Mouse (Mus musculus): ENCODE measurements at regions not wholly inside any gene's neighbourhood (a gene's known extent, or its start where the extent isn't known, plus 50 kb on each side); places are given as distances from the start of the nearest gene placed in this dataset.

- no peak for DNase-seq
Observed at GRCm38 (mm10) chr4:127750781-127751180, 220.0 kb downstream of the CK137956 start.

- DNase-seq = no peak
Observed at GRCm38 (mm10) chr4:127747876-127748275, 222.9 kb downstream of the CK137956 start.

DNA sequence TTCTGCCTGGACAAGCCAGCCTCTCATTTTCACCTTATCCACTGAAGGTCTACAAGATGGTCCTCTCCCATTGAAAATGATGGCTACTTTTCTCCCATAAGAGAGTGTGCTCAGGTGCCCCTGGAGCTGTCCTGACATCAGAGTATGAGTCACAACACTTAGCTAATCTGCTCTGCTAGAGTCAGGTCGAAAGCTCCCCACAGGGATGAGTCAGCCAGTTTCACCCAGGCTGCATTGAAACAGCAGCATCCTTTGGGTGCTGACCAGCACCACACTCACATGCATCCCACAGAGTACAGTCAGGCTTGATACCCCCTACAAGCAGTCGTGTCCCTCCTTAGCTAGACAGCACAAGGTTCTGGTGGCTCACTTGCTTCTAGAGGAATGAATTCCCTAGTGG lies 234.0 kb downstream of the CK137956 start:
- no peak for DNase-seq

DNA sequence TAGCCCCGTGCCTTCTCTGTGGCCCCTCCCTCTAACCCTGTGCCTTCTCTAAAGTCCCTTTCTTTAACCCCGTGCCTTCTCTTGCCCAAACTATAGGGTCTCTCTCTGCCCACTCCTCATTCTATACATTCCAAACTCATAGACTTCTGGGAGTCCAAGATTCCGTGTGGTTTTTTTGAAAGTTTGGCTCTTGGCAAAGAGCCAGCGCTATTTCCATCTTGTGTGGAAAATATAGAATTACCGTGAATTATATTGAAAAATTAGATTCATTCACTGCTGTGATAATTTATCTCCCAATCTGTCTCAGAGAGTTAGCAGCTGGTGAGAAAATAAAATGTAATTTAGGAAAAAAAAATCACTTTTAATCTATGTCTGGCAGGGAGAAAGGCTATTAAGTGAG lies 234.6 kb downstream of the CK137956 start:
- DNase-seq = no peak

- no peak for DNase-seq
Observed at GRCm38 (mm10) chr4:127734641-127735040, 236.1 kb downstream of the CK137956 start.

DNA sequence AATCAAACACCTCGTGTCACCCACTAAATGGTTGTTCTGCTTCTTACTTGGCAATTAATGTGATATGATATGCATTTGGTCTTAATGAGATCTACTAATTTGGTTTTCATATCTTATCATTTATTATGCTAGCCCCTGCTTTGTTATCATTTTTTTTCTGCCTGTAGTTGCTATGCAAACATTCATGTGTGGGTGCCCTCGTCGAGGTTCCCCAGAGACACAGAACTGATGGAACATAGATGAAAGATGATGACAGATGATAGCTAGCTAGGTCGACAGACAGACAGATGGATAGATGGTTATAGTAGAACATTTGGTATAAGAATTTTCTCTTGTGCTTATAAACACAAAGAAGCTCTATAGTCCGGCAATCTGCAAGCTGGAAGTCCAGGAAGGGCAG lies 252.1 kb downstream of the CK137956 start:
- no peak for DNase-seq

- DNase-seq = no peak
Observed at GRCm38 (mm10) chr4:127712274-127712673, 258.5 kb downstream of the CK137956 start.

DNA sequence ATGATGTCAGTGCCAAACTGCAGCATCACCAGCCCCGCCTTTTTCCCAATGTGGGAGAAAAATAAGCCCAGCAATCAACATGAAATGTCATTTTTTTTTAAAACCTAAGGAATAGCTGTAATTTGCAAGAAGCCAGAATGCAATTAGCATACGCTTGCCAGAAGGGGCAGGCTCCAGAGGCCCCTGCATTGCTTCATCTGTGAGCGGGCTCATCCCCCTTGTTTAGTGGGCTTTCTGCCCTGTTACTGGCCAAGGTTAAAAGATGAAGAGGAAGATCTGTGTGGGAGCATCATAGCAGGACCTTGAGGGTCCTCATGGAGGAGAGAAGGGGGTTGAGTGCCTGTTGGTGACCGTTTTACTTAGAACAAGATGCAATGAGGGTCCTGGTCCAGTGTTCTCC lies 259.9 kb downstream of the CK137956 start:
- DNase-seq = no peak

GRCm38 (mm10) chr4:127709746-127710145 lies 261.0 kb downstream of the CK137956 start:
- no peak for DNase-seq

DNA sequence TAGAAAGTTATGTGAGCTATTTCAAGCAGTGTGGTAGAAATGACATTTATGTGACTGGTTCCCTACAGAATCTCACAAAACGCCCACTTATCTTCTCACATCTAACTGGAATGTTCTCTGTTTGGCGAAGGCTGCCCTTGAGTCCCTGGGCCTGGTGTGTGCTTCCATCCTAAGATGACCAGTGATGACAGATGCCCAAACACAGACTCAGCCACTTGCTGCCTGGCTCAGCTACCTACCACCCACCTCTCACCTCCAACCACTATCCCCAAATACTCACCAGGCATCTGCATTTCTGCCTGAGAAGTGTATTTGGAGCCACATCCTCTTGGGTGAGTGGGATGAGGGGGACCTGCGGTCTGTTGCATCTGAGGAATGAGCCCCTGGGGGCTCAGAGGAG lies 262.6 kb downstream of the CK137956 start:
- no peak for DNase-seq

DNA sequence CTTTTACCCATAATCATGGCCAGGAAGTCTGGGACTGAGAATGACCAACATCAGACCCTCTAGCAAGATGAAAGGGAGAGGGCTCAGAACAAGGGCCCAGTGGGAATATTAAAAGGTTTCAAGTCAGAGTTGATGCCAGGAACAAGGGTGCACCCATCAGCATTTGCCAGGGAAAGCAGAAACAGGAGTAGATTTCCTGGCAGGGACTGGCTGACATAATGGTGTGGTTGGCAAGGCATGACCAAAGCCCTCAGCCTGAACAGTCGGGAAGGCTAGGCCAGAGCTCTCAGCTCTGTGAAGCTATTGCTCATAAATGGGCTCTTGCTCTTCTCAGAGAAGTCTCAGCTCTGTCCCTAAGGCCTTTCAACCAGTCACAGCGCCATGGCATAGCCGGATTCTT lies 263.6 kb downstream of the CK137956 start:
- no peak for DNase-seq

GRCm38 (mm10) chr4:127701651-127702050 lies 269.1 kb downstream of the CK137956 start:
- DNase-seq = no peak

DNA sequence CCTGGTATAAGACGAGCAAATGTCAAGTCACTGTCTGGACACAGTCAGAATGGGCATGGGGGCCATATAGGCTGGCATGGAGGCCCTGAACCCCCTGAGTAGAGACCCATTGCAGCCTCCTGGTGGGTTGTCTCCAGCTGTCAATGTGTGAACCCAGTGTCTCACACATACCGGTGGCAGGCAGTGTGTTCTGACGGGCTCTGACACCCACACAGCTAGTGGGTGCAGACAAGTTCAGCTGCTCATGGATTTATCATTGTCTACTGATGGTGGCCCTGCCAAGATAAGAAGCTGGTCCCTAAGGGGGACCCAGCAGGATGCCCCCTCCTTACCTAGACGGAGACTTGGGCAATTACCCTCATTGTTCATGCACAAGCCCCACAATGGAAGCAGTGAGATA lies 280.8 kb downstream of the CK137956 start:
- no peak for DNase-seq

GRCm38 (mm10) chr4:127685021-127685420 lies 285.7 kb downstream of the CK137956 start:
- no peak for DNase-seq

- DNase-seq = no peak
Observed at GRCm38 (mm10) chr4:127679391-127679790, 291.4 kb downstream of the CK137956 start.

GRCm38 (mm10) chr4:127678437-127678836 lies 292.3 kb downstream of the CK137956 start:
- no peak for DNase-seq

- no peak for DNase-seq
Observed at GRCm38 (mm10) chr4:127675745-127676315, 294.9 kb downstream of the CK137956 start.

- DNase-seq = no peak
Observed at GRCm38 (mm10) chr4:127659950-127660349, 302.0 kb upstream of the Gjb5 start.

DNA sequence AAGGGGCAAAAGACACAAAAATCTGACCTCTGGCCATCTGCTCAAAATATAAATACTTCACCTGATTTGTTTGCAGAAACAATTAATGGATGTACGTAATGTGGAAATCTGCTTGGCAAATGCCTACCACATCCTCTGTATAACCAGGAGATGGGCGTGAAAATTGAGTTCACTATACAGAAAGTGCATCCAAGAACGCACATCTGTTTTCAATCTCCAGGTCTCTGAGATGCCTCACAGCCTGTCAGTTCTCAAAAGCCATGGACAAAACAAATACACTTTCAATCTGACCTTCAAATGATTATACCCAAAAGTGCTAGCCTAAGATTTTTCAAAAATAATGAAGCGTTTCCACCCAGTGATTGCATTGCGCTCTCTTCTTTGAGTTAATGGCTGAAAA lies 293.6 kb upstream of the Gjb5 start:
- no peak for DNase-seq

DNA sequence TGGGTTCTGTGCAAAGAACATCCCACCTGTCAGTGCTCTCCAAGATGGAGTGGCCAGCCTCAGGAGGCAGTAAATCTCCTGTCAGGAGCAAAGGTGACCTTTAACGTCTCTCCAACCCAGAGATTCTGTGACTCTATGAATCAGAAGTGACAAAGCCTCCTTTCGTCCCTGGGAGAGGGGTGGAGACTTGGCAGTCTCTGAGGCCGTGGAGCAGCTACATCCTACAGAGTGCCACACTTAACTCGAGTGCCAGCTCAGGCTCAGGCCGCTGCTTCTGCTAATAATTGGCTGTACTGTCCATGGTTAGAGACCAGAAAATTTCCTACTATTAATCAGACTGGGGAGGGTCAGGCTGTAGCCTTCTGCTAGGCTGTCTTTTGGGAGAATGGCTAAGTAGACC lies 290.0 kb upstream of the Gjb5 start:
- DNase-seq = no peak

DNA sequence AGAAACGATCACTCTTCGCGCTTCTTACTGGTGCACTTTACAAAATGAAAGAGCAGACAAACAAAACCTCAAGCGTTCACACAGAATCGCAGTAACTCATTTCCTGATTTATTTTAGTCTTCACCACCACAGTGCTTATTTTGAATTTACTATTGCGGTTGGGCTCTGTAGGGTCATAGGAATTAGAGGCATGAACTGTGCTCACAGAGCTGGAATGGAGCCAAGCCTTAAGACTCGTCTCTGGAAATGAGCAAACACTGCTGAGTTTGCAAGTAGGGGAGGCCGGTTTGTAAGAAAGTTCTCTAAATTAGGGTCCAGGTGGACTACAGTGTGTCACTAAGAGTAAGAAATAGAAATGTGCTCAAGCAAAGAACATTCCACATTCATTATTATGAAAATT lies 289.2 kb upstream of the Gjb5 start:
- DNase-seq = no peak

DNA sequence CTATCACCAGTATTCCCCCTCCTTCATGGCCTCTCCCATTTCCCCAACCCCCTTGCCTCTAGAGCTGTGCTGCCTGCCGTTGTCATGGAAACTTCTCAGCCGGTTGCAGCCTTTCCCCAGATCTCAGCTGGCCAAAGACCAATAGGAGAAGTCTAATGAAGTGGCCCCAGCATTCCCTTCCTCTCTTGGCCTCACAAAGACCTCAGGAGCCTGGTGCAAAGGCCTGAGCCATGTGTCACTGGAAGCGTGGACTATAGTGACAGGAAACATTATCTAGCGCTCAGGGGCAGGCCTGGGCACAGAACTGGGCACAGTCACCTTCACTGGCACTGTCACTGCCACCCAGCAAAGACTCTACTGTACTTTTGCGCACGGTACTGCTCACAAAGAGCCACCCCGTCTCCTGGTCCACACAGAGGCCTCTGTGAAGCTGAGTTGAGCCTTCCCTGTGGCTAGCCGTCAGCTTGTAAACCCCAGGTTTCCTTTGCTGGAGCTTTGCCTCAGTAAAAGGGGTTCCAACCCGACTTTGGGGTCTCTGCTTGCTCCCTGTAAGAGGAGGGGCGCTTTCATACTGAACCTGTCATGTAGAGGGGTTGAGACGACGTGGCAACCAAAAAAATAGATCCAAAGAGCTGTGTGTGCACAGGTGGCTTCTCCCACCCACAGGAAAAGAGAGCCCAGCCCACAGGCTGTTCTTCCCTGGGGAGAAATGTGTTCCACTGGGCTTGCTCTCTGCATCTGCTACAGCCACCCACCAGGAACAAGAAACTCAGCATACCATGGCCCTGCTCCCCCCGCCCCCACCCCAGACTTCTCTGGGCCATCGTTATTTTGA lies 282.5 kb upstream of the Gjb5 start:
- DNase-seq = no peak

GRCm38 (mm10) chr4:127639765-127640164 lies 281.8 kb upstream of the Gjb5 start:
- no peak for DNase-seq

DNA sequence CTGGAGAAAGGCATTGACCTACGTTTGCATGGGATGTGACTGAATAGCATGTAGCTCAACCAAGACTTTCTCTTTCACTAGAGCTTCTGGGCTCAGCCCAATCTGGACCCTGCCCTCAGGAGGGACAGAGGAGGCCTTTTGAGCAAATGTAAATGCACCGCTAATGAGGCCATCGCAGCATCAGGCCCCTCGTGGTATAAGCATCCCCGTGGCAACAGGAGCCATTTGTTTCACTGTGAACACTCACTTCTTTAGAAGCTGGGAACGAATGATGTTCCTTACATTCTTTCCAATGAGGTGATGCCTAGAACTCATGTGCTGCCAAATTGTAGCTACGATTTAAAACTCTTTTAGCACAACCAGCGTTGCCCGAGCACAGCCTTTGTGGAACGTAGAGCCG lies 279.0 kb upstream of the Gjb5 start:
- DNase-seq = no peak

DNA sequence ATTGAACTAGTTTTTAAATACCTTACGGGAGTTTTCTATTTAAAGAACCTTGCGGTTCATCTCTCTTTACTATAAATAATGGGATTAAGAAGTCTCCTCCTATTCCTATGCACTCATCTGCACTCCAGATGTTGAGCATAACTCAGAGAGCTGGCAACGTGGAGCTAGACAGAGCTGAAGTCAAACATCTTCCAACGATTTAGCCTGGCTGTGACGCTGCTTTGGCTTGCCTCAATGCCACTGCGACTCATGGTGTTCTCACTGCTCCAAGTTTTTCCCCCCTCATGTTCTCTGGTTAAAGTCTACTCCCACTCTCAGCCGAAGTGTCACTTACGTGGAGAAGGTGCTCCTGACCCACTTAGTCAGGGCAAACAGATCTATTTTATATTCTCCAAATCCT lies 277.3 kb upstream of the Gjb5 start:
- no peak for DNase-seq
